Mouse (Mus musculus) midbrain, embryonic 13.5 days (tissue): Measurements from ENCODE around the gene Exosc2. TPM values are rescaled to one million over a fixed set of nuclear protein-coding genes. Genes with fewer than 3 reads are reported as not detected.

Source experiments
- ATAC-seq: fragments of 200-750 bp; cut with Nextera tagmentation; 2 replicates; pipeline ENCODE4 v1.8.0; 2017; ENCODE audit warnings: mild to moderate bottlenecking, moderate TSS enrichment, moderate library complexity
- H3K27ac ChIP-seq: fragments of 300-500 bp; sonication (generic); 2 replicates; pipeline ENCODE4 v1.5.1; 2015; ENCODE audit warnings: inconsistent platforms, mild to moderate bottlenecking, moderate library complexity
- H3K27me3 ChIP-seq: fragments of 300-500 bp; sonication (generic); 2 replicates; pipeline ENCODE4 v1.6.1; 2015; ENCODE audit warnings: mild to moderate bottlenecking, inconsistent platforms
- H3K36me3 ChIP-seq: fragments of 300-500 bp; sonication (generic); 2 replicates; pipeline ENCODE4 v1.6.1; 2015; ENCODE audit warnings: mild to moderate bottlenecking, inconsistent platforms
- H3K4me1 ChIP-seq: fragments of 300-500 bp; sonication (generic); replicated peaks from 2 replicates; pipeline ENCODE4 v1.6.1; 2015; ENCODE audit warnings: inconsistent platforms
- H3K4me2 ChIP-seq: fragments of 300-500 bp; sonication (generic); replicated peaks from 2 replicates; pipeline ENCODE4 v1.6.1; 2015; ENCODE audit warnings: moderate library complexity, mild to moderate bottlenecking, inconsistent platforms
- H3K4me3 ChIP-seq: fragments of 300-500 bp; sonication (generic); replicated peaks from 2 replicates; pipeline ENCODE4 v1.5.1; 2015; ENCODE audit warnings: mild to moderate bottlenecking, inconsistent platforms
- H3K9ac ChIP-seq: fragments of 300-500 bp; sonication (generic); replicated peaks from 2 replicates; pipeline ENCODE4 v1.6.1; 2015; ENCODE audit warnings: mild to moderate bottlenecking, inconsistent platforms
- H3K9me3 ChIP-seq: fragments of 300-500 bp; sonication (generic); 2 replicates; pipeline ENCODE4 v1.6.1; 2016; ENCODE audit warnings: mild to moderate bottlenecking, inconsistent platforms
- WGBS: fragments of 180-500 bp; shearing (Covaris S2); methylation state at CpG from one replicate; pipeline ENCODE4 v1.1.7; 2015; 5-methylcytosine and 5-hydroxymethylcytosine counted together
- polyA plus RNA-seq: library from polyadenylated mRNA; unstranded; fragments of >200 nt; fragmentation: Nextera tagmentation; extraction: Ambion mirVana; gene quantifications from 2 replicates; pipeline ENCODE4 v1.2.1, GENCODE M21; 2015

The Exosc2 gene
- polyA plus RNA-seq, 1 experiment from 2014 or later, result 45.7 TPM

DNA sequence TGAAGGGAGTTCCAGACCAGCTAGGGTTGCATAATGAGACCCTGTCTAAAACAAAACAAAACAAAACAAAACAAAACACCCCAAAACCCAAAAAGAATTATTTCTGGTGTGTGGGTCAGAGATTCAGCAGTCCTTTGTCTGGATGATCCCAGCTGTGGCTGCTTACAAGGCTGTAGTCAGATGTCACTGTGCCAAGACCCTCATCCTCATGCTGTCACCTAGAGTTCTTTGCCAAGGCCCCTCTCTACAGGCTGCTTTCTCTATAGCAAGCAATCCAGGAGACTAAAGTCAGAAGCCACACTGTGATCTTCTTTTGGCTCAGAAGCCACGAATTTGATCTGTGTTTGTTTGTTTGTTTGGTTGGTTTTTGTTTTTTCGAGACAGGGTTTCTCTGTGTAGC is 42.2 kb downstream of the Exosc2 start:
- H3K4me1 ChIP-seq, result no peaks in the 10 kb centered on the region
- ATAC-seq, result no peak
- no peaks in the 10 kb centered on the region for H3K9me3 ChIP-seq
- no peak overlapping the region for H3K9ac ChIP-seq
- H3K27me3 ChIP-seq, result no peaks in the 10 kb centered on the region
- H3K4me3 ChIP-seq, result no peak overlapping the region
- no peaks in the 10 kb centered on the region for H3K36me3 ChIP-seq
- H3K27ac ChIP-seq, result no peak overlapping the region
- H3K4me2 ChIP-seq, result no peak overlapping the region
- WGBS, result 86% methylated on average over 2 of the region's 2 CpGs

- WGBS, result 89% methylated on average over 3 of the region's 3 CpGs
- no peaks in the 10 kb centered on the region for H3K36me3 ChIP-seq
- H3K9ac ChIP-seq, result no peak overlapping the region
- ATAC-seq, result no peak
- H3K4me3 ChIP-seq, result no peak overlapping the region
- H3K4me1 ChIP-seq, result no peaks in the 10 kb centered on the region
- no peaks in the 10 kb centered on the region for H3K27me3 ChIP-seq
- no peaks in the 10 kb centered on the region for H3K9me3 ChIP-seq
- no peak overlapping the region for H3K4me2 ChIP-seq
- no peak overlapping the region for H3K27ac ChIP-seq
These were observed 43.3 kb downstream of the Exosc2 start for GRCm38 (mm10) chr2:31713813-31714212.

DNA sequence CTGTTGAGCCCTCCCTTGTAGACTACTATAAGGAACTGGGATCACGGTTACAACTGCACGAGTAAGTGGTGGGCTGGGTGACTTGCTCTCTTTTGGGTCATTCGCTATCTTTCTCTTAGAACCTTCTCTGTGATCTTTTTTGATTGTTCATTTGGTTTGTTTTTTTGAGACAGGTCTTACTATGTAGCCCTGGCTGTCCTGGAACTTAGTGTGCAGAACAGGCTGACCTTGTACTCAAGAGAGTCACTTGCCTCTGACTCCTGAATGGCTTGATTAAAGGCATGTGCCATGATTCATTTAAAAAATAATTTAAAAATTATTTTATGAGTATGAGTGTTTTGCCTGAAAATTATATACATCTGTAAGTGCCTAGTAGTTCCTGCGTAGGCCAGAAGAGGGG is 44.3 kb downstream of the Exosc2 start:
- no peak for ATAC-seq
- H3K9me3 ChIP-seq, result no peaks in the 10 kb centered on the region
- WGBS, result 97% methylated on average over 4 of the region's 4 CpGs
- H3K27ac ChIP-seq, result no peak overlapping the region
- H3K27me3 ChIP-seq, result no peaks in the 10 kb centered on the region
- H3K4me2 ChIP-seq, result no peak overlapping the region
- H3K4me1 ChIP-seq, result no peaks in the 10 kb centered on the region
- H3K36me3 ChIP-seq, result no peaks in the 10 kb centered on the region
- no peak overlapping the region for H3K9ac ChIP-seq
- H3K4me3 ChIP-seq, result no peak overlapping the region

DNA sequence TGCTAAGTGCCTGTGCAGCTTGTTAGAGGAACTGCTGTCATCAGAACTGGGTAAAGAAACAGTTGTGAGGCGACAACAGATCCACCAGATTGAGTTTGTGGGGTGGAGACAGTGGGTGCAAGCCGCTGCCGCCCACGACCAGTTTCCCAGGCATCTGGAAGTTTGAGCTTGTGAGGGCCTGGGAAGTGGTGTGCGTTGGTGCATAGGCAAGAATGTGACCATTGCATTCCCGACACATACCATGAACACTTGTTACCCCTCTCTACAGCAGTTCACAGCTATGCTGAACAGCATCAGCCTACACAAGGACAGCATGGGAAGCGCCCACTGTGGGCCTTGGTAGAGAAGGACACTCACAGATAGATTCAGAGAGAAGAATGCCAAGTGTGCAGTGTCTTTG is 45.5 kb downstream of the Exosc2 start:
- H3K9ac ChIP-seq, result no peak overlapping the region
- H3K4me2 ChIP-seq, result no peak overlapping the region
- H3K36me3 ChIP-seq, result no peaks in the 10 kb centered on the region
- no peaks in the 10 kb centered on the region for H3K4me1 ChIP-seq
- no peak for ATAC-seq
- 88% methylated on average over 7 of the region's 7 CpGs for WGBS
- H3K9me3 ChIP-seq, result no peaks in the 10 kb centered on the region
- no peak overlapping the region for H3K27ac ChIP-seq
- H3K4me3 ChIP-seq, result no peak overlapping the region
- no peaks in the 10 kb centered on the region for H3K27me3 ChIP-seq

DNA sequence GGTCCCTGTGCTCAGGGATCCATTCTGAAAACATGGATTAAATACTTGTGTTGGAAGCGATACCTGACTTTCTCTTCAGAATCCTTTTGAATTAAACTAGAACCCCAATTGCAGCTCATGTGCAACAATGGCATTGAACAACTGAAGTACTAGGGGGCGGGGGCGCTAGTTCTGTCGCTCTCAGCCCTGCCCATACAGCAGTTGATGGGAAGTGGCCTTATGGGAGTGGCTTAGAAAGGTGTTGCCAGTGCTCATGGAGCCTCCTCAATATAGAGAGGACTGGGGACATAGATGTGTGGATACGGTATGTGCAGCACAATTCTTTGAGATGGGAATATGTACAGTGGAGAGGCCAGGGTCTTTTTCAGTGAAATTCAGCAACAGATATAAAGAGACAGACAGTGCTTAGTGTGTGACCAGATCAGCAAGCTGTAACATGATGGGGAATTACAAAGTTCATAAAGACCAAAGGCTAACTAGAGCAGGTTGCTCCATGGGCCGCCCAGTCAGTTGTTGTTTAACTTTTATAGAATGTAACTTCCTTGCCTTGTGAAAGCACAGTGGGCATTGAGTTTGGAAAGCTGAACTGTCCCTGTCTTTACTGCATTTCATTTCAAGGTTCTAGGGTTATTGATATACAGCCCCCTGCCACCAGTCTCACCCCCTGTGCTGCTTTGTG is 48.8 kb downstream of the Exosc2 start:
- Histone ChIP-seq H3K9ac (no peak overlapping the region), H3K36me3 (no peaks in the 10 kb centered on the region), H3K27ac (no peak overlapping the region), H3K27me3 (no peaks in the 10 kb centered on the region), H3K9me3 (no peaks in the 10 kb centered on the region), H3K4me2 (no peak overlapping the region), H3K4me1 (peaks cover 10% of the 10 kb centered on the region; the same call in 1 of the 2 replicates), H3K4me3 (no peak overlapping the region)
- no peak for ATAC-seq
- 85% methylated on average over 6 of the region's 6 CpGs for WGBS

DNA sequence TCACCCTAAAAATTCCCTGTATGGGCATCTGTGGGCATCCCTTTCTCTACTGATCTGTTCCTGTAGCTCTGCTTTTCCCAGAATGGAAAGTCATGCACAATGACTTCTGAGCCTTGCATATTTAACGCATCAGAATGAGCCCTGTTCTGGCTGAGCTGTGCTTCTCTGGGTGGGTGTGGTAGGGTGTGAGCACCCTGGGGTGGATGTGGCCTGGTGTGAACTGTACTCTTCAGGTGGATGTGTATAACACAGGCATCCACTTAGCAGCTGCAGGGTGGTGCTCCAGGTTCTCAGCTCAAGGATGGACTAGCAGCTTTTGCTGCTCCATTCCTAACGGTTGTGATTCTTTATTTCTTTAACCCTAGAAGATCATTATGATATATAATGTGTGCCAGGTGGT is 49.4 kb downstream of the Exosc2 start:
- no peak for ATAC-seq
- 92% methylated on average over 2 of the region's 2 CpGs for WGBS
- Histone ChIP-seq H3K9me3 (no peaks in the 10 kb centered on the region), H3K9ac (no peak overlapping the region), H3K27me3 (no peaks in the 10 kb centered on the region), H3K36me3 (no peaks in the 10 kb centered on the region), H3K4me2 (no peak overlapping the region), H3K4me3 (no peak overlapping the region), H3K27ac (no peak overlapping the region), H3K4me1 (peaks cover 10% of the 10 kb centered on the region; the same call in 1 of the 2 replicates)

- H3K4me1 ChIP-seq, result peaks cover 10% of the 10 kb centered on the region; the same call in 1 of the 2 replicates
- no peaks in the 10 kb centered on the region for H3K9me3 ChIP-seq
- WGBS, result 69% methylated on average over 4 of the region's 4 CpGs
- H3K4me3 ChIP-seq, result no peak overlapping the region
- H3K36me3 ChIP-seq, result no peaks in the 10 kb centered on the region
- no peaks in the 10 kb centered on the region for H3K27me3 ChIP-seq
- no peak overlapping the region for H3K9ac ChIP-seq
- no peak for ATAC-seq
- H3K27ac ChIP-seq, result no peak overlapping the region
- no peak overlapping the region for H3K4me2 ChIP-seq
These were observed 50.3 kb downstream of the Exosc2 start for GRCm38 (mm10) chr2:31720783-31721182.

GRCm38 (mm10) chr2:31724730-31725490 is 54.4 kb downstream of the Exosc2 start:
- ATAC-seq, result no peak
- H3K27ac ChIP-seq, result no peak overlapping the region
- WGBS, result 94% methylated on average over 7 of the region's 7 CpGs

GRCm38 (mm10) chr2:31727576-31728277 is 57.2 kb downstream of the Exosc2 start:
- Histone ChIP-seq H3K27ac (no peak overlapping the region), H3K9me3 (no peaks in the 10 kb centered on the region), H3K4me1 (peaks cover 17% of the 10 kb centered on the region), H3K4me3 (no peak overlapping the region), H3K4me2 (no peak overlapping the region), H3K36me3 (no peaks in the 10 kb centered on the region), H3K9ac (no peak overlapping the region), H3K27me3 (no peaks in the 10 kb centered on the region)
- ATAC-seq, result no peak
- 87% methylated on average over 9 of the region's 9 CpGs for WGBS

More at GRCm38 (mm10) chr2:31724730-31725490, 54.4 kb downstream of the Exosc2 start:
- H3K4me1 ChIP-seq, result peaks cover 23% of the 10 kb centered on the region
- H3K4me2 ChIP-seq, result no peak overlapping the region
- H3K9me3 ChIP-seq, result no peaks in the 10 kb centered on the region
- H3K9ac ChIP-seq, result no peak overlapping the region
- H3K4me3 ChIP-seq, result no peak overlapping the region
- no peaks in the 10 kb centered on the region for H3K27me3 ChIP-seq
- no peaks in the 10 kb centered on the region for H3K36me3 ChIP-seq

DNA sequence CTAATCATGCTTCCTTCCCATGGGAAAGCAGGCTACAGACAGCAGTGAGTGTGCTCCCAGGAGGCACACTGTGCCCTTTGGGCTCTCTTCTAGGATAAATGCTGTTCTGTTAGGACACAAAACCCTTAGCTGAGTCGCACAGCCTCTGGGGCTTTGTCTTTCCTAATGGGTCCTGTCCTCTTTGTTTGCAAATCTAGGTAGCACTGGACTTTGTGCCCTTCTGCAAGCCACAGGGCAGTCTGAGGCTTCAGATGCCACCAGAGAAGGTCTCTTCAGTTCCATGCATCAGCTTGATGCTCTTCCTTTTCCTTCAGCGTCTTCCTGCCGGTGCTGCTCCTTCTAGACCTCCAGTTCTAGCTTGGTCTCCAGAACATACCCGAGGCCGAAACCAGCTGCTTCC is 60.1 kb downstream of the Exosc2 start:
- Histone ChIP-seq H3K27ac (no peak overlapping the region), H3K4me3 (no peak overlapping the region), H3K27me3 (no peaks in the 10 kb centered on the region), H3K4me1 (peaks cover 13% of the 10 kb centered on the region), H3K4me2 (no peak overlapping the region), H3K9ac (no peak overlapping the region), H3K36me3 (no peaks in the 10 kb centered on the region), H3K9me3 (no peaks in the 10 kb centered on the region)
- WGBS, result 91% methylated on average over 5 of the region's 5 CpGs
- ATAC-seq, result no peak
